Mouse (Mus musculus): Measurements from ENCODE around the gene Ncstn. TPM values are rescaled to one million over a fixed set of nuclear protein-coding genes. Genes with fewer than 3 reads are reported as not detected.

Gene Ncstn
- total RNA-seq, 2 experiments from 2014 or later: 24.7 to 24.8 TPM

GRCm38 (mm10) chr1:172077981-172078380 is 4.6 kb downstream of the Ncstn start:
- peak; percentile 17 for DNase-seq (ENCODE audit: low spot score)

- no peak for DNase-seq (ENCODE audit: low spot score)
Observed at GRCm38 (mm10) chr1:172072604-172073003, 10.0 kb downstream of the Ncstn start.

GRCm38 (mm10) chr1:172071556-172071955 is 11.0 kb downstream of the Ncstn start:
- DNase-seq (ENCODE audit: low spot score): no peak

- DNase-seq (ENCODE audit: low spot score): no peak
Observed at GRCm38 (mm10) chr1:172070227-172070626, 12.4 kb downstream of the Ncstn start.

GRCm38 (mm10) chr1:172064613-172065141 is 17.9 kb downstream of the Ncstn start:
- peak; percentile 15 for DNase-seq (ENCODE audit: low spot score)

- DNase-seq (ENCODE audit: low spot score): no peak
Observed at GRCm38 (mm10) chr1:172063291-172064023, 19.1 kb downstream of the Ncstn start.

GRCm38 (mm10) chr1:172062101-172062500 is 20.5 kb downstream of the Ncstn start:
- DNase-seq (ENCODE audit: low spot score): no peak

GRCm38 (mm10) chr1:172061217-172061616 is 21.4 kb downstream of the Ncstn start:
- no peak for DNase-seq (ENCODE audit: low spot score)

GRCm38 (mm10) chr1:172060659-172061058 is 21.9 kb downstream of the Ncstn start:
- no peak for DNase-seq (ENCODE audit: low spot score)

- DNase-seq (ENCODE audit: low spot score): no peak
Observed at GRCm38 (mm10) chr1:172058874-172059273, 23.7 kb downstream of the Ncstn start.

- DNase-seq (ENCODE audit: low spot score): no peak
Observed at GRCm38 (mm10) chr1:172058321-172058720, 24.3 kb downstream of the Ncstn start.

- DNase-seq (ENCODE audit: low spot score): no peak
Observed at GRCm38 (mm10) chr1:172057491-172057921, 25.1 kb downstream of the Ncstn start, which contains the start of gene Nhlh1. Gene Nhlh1, minus strand, starts transcription at chr1:172057573.

- DNase-seq (ENCODE audit: low spot score): no peak
Observed at GRCm38 (mm10) chr1:172056251-172056650, 26.3 kb downstream of the Ncstn start.

GRCm38 (mm10) chr1:172053541-172054440 is 28.8 kb downstream of the Ncstn start:
- DNase-seq (ENCODE audit: low spot score): no peak

GRCm38 (mm10) chr1:172052766-172053279 is 29.8 kb downstream of the Ncstn start:
- DNase-seq (ENCODE audit: low spot score): no peak

GRCm38 (mm10) chr1:172049131-172049782 is 33.3 kb downstream of the Ncstn start:
- no peak for DNase-seq (ENCODE audit: low spot score)

- DNase-seq (ENCODE audit: low spot score): no peak
Observed at GRCm38 (mm10) chr1:172048241-172048734, 34.3 kb downstream of the Ncstn start.

- DNase-seq (ENCODE audit: low spot score): peak; percentile 59
Observed at GRCm38 (mm10) chr1:172046938-172047337, 35.7 kb downstream of the Ncstn start.

- no peak for DNase-seq (ENCODE audit: low spot score)
Observed at GRCm38 (mm10) chr1:172046410-172046809, 36.2 kb downstream of the Ncstn start.

- DNase-seq (ENCODE audit: low spot score): peak; percentile 42
Observed at GRCm38 (mm10) chr1:172029914-172030313, 52.7 kb downstream of the Ncstn start.

Data from gastrocnemius, adult 18-20 months (tissue).